Mouse (Mus musculus) liver, embryonic 14.5 days (tissue): Measurements from ENCODE around the gene C2cd5. TPM values are rescaled to one million over a fixed set of nuclear protein-coding genes. Genes with fewer than 3 reads are reported as not detected.

Experiments
- ATAC-seq: fragments of 200-750 bp; cut with Nextera tagmentation; 2 replicates; pipeline ENCODE4 v1.8.0; 2017; ENCODE audit warnings: moderate number of reproducible peaks, mild to moderate bottlenecking, moderate library complexity; ENCODE audit not compliant: insufficient read depth
- DNase-seq, 3 experiments: peaks; one replicate each; pipeline ENCODE4 v3.0.0-alpha.2; 2012 to 2013; ENCODE audit warnings: low read depth in 3 of 3, low spot score in 3 of 3
- H3K27ac ChIP-seq: fragments of 300-500 bp; sonication (generic); 2 replicates; pipeline ENCODE4 v1.5.1; 2014; ENCODE audit warnings: moderate library complexity, mild to moderate bottlenecking, control low read depth, inconsistent platforms
- H3K27me3 ChIP-seq: fragments of 300-500 bp; sonication (generic); 2 replicates; pipeline ENCODE4 v1.6.1; 2014; ENCODE audit warnings: mild to moderate bottlenecking, low read length, moderate library complexity; ENCODE audit not compliant: control insufficient read depth, insufficient read depth
- H3K36me3 ChIP-seq: fragments of 300-500 bp; sonication (generic); replicated peaks from 2 replicates; pipeline ENCODE4 v1.6.1; 2014; ENCODE audit warnings: low read depth; ENCODE audit not compliant: control insufficient read depth, insufficient read depth
- H3K4me1 ChIP-seq, 2 experiments: fragments of 200-500 bp in 1 of 2; fragments of 300-500 bp in 1 of 2; sonication (generic) in 1 of 2; replicated peaks; 2 replicates each; pipeline ENCODE4 v1.6.1; 2012 to 2014; ENCODE audit warnings: antibody characterized with exemption in 1 of 2, inconsistent platforms in 1 of 2, low read length in 1 of 2; ENCODE audit not compliant: control insufficient read depth in 2 of 2, insufficient read depth in 2 of 2
- H3K4me2 ChIP-seq: fragments of 300-500 bp; sonication (generic); 2 replicates; pipeline ENCODE4 v1.6.1; 2014; ENCODE audit warnings: low read depth, mild to moderate bottlenecking, control low read depth, moderate library complexity
- H3K4me3 ChIP-seq, 2 experiments: fragments of 200-500 bp in 1 of 2; fragments of 300-500 bp in 1 of 2; sonication (generic) in 1 of 2; 2 replicates each; pipeline ENCODE4 v1.5.1; 2012 to 2014; ENCODE audit warnings: low read depth in 2 of 2, low read length in 2 of 2, mild to moderate bottlenecking in 2 of 2, control low read depth in 1 of 2, inconsistent platforms in 1 of 2, moderate library complexity in 1 of 2; ENCODE audit not compliant: insufficient read depth in 1 of 2
- H3K9ac ChIP-seq: fragments of 300-500 bp; sonication (generic); replicated peaks from 2 replicates; pipeline ENCODE4 v1.6.1; 2014; ENCODE audit warnings: mild to moderate bottlenecking, control low read depth, moderate library complexity
- H3K9me3 ChIP-seq: fragments of 300-500 bp; sonication (generic); 2 replicates; pipeline ENCODE4 v1.6.1; 2016; ENCODE audit warnings: low read length, mixed read lengths; ENCODE audit not compliant: control insufficient read depth
- CTCF ChIP-seq: IDR thresholded peaks from 2 replicates; pipeline ENCODE4 v1.5.1; 2016; ENCODE audit warnings: antibody characterized with exemption, low read depth, control low read depth
- EP300 ChIP-seq: IDR thresholded peaks from 2 replicates; pipeline ENCODE4 v1.6.1; 2016; ENCODE audit warnings: antibody characterized with exemption, low read depth
- WGBS: fragments of 180-500 bp; shearing (Covaris S2); extraction: QIAGEN DNeasy Blood & Tissue Kit; methylation state at CpG from one replicate; pipeline ENCODE4 v1.1.7; 2014; ENCODE audit not compliant: insufficient replicate concordance; 5-methylcytosine and 5-hydroxymethylcytosine counted together
- polyA plus RNA-seq, 2 experiments: library from polyadenylated mRNA; depleted of rRNA in 1 of 2; stranded (reverse) in 1 of 2; unstranded in 1 of 2; fragments of >200 nt; fragmentation: Nextera tagmentation in 1 of 2; extraction: Ambion mirVana in 1 of 2; gene quantifications; 2 replicates each; pipeline versions ENCODE4 v1.2.1 to v1.2.3; 2012 to 2014

The C2cd5 gene
- polyA plus RNA-seq, 2 experiments: 14.1 to 16.5 TPM

- Histone ChIP-seq H3K4me3 (no peak overlapping the region), H3K4me2 (peak overlapping the region; percentile 40), H3K27me3 (no peaks in the 10 kb centered on the region), H3K4me1 (peaks cover 23 to 38% of the 10 kb centered on the region in 2 experiments), H3K9me3 (no peaks in the 10 kb centered on the region), H3K9ac (no peak overlapping the region; the same call in 1 of the 2 replicates), H3K36me3 (peaks cover 7% of the 10 kb centered on the region), H3K27ac (peak overlapping the region; percentile 70)
- no peak for TF ChIP-seq CTCF
- TF ChIP-seq EP300: no peak
- DNase-seq (no peak), ATAC-seq (peak; percentile 42; the same call in 1 of the 2 replicates)
- 69% methylated on average over 3 of the region's 3 CpGs for WGBS
Measured at GRCm38 (mm10) chr6:143067654-143068053, 32.3 kb downstream of the C2cd5 start.

- Histone ChIP-seq H3K27ac (peak overlapping the region; percentile 46), H3K36me3 (peaks cover 7% of the 10 kb centered on the region), H3K9ac (peak overlapping the region; percentile 32; the same call in 1 of the 2 replicates), H3K4me2 (peak overlapping the region; percentile 34), H3K9me3 (no peaks in the 10 kb centered on the region), H3K4me1 (peaks cover 21 to 34% of the 10 kb centered on the region in 2 experiments), H3K4me3 (no peak overlapping the region), H3K27me3 (no peaks in the 10 kb centered on the region)
- no peak for DNase-seq
- no peak for ATAC-seq
- WGBS: 35% methylated on average over 9 of the region's 9 CpGs
- no peak for TF ChIP-seq CTCF
- no peak for TF ChIP-seq EP300
Measured at GRCm38 (mm10) chr6:143066859-143067258, 33.1 kb downstream of the C2cd5 start.

DNA sequence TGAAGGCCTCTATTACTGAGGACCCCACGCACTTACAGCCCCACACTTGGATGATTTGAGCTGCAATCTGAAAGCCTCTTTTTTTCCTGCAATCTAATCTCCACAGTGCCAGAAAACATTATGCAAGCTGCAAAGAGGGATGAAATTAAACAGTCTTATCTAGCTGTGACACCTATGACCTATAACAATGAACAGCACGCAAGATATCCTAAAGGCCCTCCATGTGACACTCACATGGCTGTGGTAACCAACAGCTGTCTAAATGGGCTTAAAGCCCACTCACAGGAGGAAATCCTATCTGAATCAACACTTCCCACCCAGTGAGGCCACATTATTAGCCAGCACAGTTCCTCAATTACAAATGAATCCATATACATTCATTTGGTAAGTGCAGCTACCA lies 35.9 kb downstream of the C2cd5 start:
- Histone ChIP-seq H3K27me3 (no peaks in the 10 kb centered on the region), H3K36me3 (peaks cover 3% of the 10 kb centered on the region; the same call in 1 of the 2 replicates), H3K9ac (no peak overlapping the region), H3K4me1 (peaks cover 21 to 32% of the 10 kb centered on the region in 2 experiments), H3K4me2 (no peak overlapping the region), H3K9me3 (no peaks in the 10 kb centered on the region), H3K27ac (no peak overlapping the region), H3K4me3 (no peak overlapping the region)
- 21% methylated on average over 2 of the region's 2 CpGs for WGBS
- TF ChIP-seq EP300 (peak; percentile 78), CTCF (no peak)
- DNase-seq: peak in 2 of 3 experiments; percentile 17 to 25
- ATAC-seq: no peak

- Histone ChIP-seq H3K27ac (no peak overlapping the region), H3K36me3 (no peaks in the 10 kb centered on the region; the same call in 1 of the 2 replicates), H3K4me2 (no peak overlapping the region), H3K9ac (no peak overlapping the region), H3K27me3 (no peaks in the 10 kb centered on the region), H3K4me3 (no peak overlapping the region), H3K9me3 (no peaks in the 10 kb centered on the region), H3K4me1 (no peaks in the 10 kb centered on the region)
- ATAC-seq (no peak), DNase-seq (no peak)
- TF ChIP-seq CTCF (no peak), EP300 (no peak)
- 75% methylated on average over 5 of the region's 5 CpGs for WGBS
Measured at GRCm38 (mm10) chr6:143057601-143058000, 42.3 kb downstream of the C2cd5 start.

GRCm38 (mm10) chr6:143051566-143051965 lies 48.4 kb downstream of the C2cd5 start:
- H3K4me3 ChIP-seq: no peak overlapping the region
- TF ChIP-seq CTCF (no peak), EP300 (no peak)

More at GRCm38 (mm10) chr6:143051566-143051965, 48.4 kb downstream of the C2cd5 start:
- Histone ChIP-seq H3K4me1 (no peaks in the 10 kb centered on the region; a peak in 1 of 4 replicates), H3K4me2 (no peak overlapping the region), H3K9ac (no peak overlapping the region), H3K9me3 (no peaks in the 10 kb centered on the region), H3K27ac (no peak overlapping the region), H3K36me3 (peaks cover 18% of the 10 kb centered on the region), H3K27me3 (no peaks in the 10 kb centered on the region)
- no peak for ATAC-seq
- 83% methylated on average over 5 of the region's 5 CpGs for WGBS
- DNase-seq: no peak
